Mouse (Mus musculus): ENCODE data around the gene Glb1l.

DNA sequence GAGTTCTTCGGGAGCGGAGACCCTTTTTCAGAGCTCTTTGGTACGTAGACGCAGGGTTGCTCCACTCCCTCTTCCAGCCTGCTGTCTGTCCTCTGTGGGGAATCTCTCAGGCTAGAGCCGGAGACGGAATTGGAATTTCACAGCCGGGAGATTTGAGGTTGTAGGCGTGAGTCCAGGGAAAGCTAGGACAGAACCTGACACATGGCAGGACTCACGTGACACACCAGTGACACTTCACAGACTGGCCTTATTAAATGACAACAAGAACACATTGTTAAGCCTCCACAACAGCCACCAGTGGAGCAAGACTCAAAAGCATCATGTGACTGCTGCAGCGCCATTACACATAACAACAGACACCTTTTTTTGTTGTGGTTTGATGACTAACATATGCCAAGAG, 29.0 kb upstream of the Glb1l start:
- no peak for TF ChIP-seq CTCF (IDR thresholded peaks at IDR 0.05; ENCODE audit: low read depth, low read length)
- TF ChIP-seq POLR2AphosphoS5 (IDR thresholded peaks at IDR 0.05; ENCODE audit: insufficient replicate concordance, low read depth, low read length), result no peak
- TF ChIP-seq GATA1 (IDR thresholded peaks at IDR 0.05; ENCODE audit: borderline replicate concordance, low read length), result no peak
- no peak for TF ChIP-seq TAL1 (conservative IDR thresholded peaks at IDR 0.05; ENCODE audit: low read depth, low read length)
- TF ChIP-seq GATA2 (IDR thresholded peaks at IDR 0.05; ENCODE audit: borderline replicate concordance, low read depth, low read length), result no peak

Data from G1E (cell line).